Mouse (Mus musculus): Measurements from ENCODE around the gene Tmem56.

DNA sequence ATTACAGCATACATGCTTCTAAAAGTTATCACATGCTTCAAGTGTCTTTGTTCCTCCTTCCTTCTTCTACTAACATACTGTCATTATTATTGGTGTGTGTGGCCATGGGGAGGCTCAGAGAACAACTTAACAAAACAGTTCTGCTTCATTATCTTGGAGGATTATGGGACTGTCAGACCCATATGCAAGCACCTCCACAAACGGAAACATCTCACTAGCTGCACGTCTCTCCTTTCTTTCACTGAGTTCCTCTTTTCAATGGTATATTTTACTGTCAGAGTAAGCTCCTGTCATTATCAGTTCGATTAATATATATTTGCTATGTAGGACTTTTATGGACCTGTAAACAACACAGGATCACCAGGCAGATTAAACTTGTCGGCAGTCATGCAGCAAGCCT lies 122.5 kb downstream of the Tmem56 start:
- TF ChIP-seq CTCF (IDR thresholded peaks at IDR 0.05; ENCODE audit: control insufficient read depth, insufficient read depth, insufficient replicate concordance, low read depth, low read length) (no peak), POLR2A (IDR thresholded peaks at IDR 0.05; ENCODE audit: control insufficient read depth, low read depth, low read length) (no peak)

All from testis, adult 2 months (tissue).